Mouse (Mus musculus) forebrain, postnatal 0 days (tissue): ENCODE data around the gene Gm10130. TPM values are rescaled to one million over a fixed set of nuclear protein-coding genes. Genes with fewer than 3 reads are reported as not detected.
"Not testable (repeated sequence)": the region's sequence is repeated elsewhere in the genome, so short reads cannot be mapped to it uniquely, and the experiment has no call there.

Experiments used
- ATAC-seq: fragments of 200-750 bp; cut with Nextera tagmentation; 2 replicates; pipeline ENCODE4 v1.8.0; 2017; ENCODE audit warnings: mild to moderate bottlenecking, moderate library complexity
- DNase-seq: peaks from one replicate; pipeline ENCODE4 v3.0.0-alpha.2; 2015
- H3K27ac ChIP-seq: fragments of 300-500 bp; sonication (generic); 2 replicates; pipeline ENCODE4 v1.5.1; 2014; ENCODE audit warnings: low read depth, mild to moderate bottlenecking, antibody characterized with exemption, low read length, moderate library complexity, mixed read lengths
- H3K27me3 ChIP-seq: fragments of 300-500 bp; sonication (generic); 2 replicates; pipeline ENCODE4 v1.6.1; 2014; ENCODE audit warnings: mild to moderate bottlenecking, low read length, mixed read lengths; ENCODE audit not compliant: insufficient read depth
- H3K36me3 ChIP-seq: fragments of 300-500 bp; sonication (generic); 2 replicates; pipeline ENCODE4 v1.6.1; 2014; ENCODE audit warnings: mild to moderate bottlenecking, moderate library complexity; ENCODE audit not compliant: insufficient read depth
- H3K4me1 ChIP-seq: fragments of 300-500 bp; sonication (generic); 2 replicates; pipeline ENCODE4 v1.6.1; 2014; ENCODE audit warnings: antibody characterized with exemption; ENCODE audit not compliant: insufficient read depth
- H3K4me2 ChIP-seq: fragments of 300-500 bp; sonication (generic); 2 replicates; pipeline ENCODE4 v1.6.1; 2014; ENCODE audit warnings: low read depth, mild to moderate bottlenecking, moderate library complexity
- H3K4me3 ChIP-seq: fragments of 300-500 bp; sonication (generic); 2 replicates; pipeline ENCODE4 v1.5.1; 2014; ENCODE audit warnings: low read depth, low read length, mixed read lengths
- H3K9ac ChIP-seq: fragments of 300-500 bp; sonication (generic); 2 replicates; pipeline ENCODE4 v1.6.1; 2014; ENCODE audit warnings: mild to moderate bottlenecking
- H3K9me3 ChIP-seq: fragments of 300-500 bp; sonication (generic); 2 replicates; pipeline ENCODE4 v1.6.1; 2016; ENCODE audit warnings: low read length
- CTCF ChIP-seq: sonication (generic); IDR thresholded peaks from 2 replicates; pipeline ENCODE4 v1.5.1; 2016; ENCODE audit warnings: antibody characterized with exemption, control low read depth, low read depth
- WGBS: fragments of 180-500 bp; shearing (Covaris S2); extraction: QIAGEN DNeasy Blood & Tissue Kit; methylation state at CpG from one replicate; pipeline ENCODE4 v1.1.7; 2014; 5-methylcytosine and 5-hydroxymethylcytosine counted together
- polyA plus RNA-seq: library from polyadenylated mRNA; unstranded; fragments of >200 nt; fragmentation: Nextera tagmentation; extraction: Ambion mirVana; gene quantifications from 2 replicates; pipeline ENCODE4 v1.2.1, GENCODE M21; 2015
- total RNA-seq: library from RNA; depleted of rRNA; stranded (reverse); fragments of >200 nt; gene quantifications from 2 replicates; pipeline ENCODE4 v1.2.3, GENCODE M21; 2014; rRNA removed

The Gm10130 gene
- total and polyA plus RNA-seq, 2 experiments from 2014 or later: 1.4 to 4.7 TPM

DNA sequence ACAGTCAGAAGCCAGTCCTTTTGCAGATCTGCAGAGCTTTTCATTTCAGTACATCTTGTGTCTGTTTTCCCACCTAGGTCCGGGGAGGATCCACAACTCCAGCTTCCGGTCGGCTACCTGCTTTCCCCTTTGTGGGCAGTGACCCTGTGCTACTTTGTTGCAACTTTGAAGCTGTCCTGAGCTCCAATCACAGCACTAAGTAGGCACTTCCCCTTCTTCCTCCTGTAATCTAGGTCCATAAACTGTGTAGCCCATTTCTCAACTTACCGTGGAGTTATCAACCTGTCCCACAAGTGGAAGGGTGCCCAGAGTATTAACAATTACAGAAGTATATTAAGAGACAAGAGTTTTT is 39.4 kb downstream of the Gm10130 start:
- no peaks in the 10 kb centered on the region for H3K4me1 ChIP-seq
- H3K27ac ChIP-seq: no peak overlapping the region
- TF ChIP-seq CTCF: no peak
- ATAC-seq (peak; percentile 28; the same call in 1 of the 2 replicates), DNase-seq (no peak)
- WGBS: 6% methylated on average over 4 of the region's 4 CpGs
- H3K27me3 ChIP-seq: no peaks in the 10 kb centered on the region
- H3K36me3 ChIP-seq: no peaks in the 10 kb centered on the region
- H3K4me2 ChIP-seq: peak overlapping the region; percentile 38
- H3K9ac ChIP-seq: no peak overlapping the region
- H3K4me3 ChIP-seq: peak overlapping the region; percentile 55
- no peaks in the 10 kb centered on the region for H3K9me3 ChIP-seq

DNA sequence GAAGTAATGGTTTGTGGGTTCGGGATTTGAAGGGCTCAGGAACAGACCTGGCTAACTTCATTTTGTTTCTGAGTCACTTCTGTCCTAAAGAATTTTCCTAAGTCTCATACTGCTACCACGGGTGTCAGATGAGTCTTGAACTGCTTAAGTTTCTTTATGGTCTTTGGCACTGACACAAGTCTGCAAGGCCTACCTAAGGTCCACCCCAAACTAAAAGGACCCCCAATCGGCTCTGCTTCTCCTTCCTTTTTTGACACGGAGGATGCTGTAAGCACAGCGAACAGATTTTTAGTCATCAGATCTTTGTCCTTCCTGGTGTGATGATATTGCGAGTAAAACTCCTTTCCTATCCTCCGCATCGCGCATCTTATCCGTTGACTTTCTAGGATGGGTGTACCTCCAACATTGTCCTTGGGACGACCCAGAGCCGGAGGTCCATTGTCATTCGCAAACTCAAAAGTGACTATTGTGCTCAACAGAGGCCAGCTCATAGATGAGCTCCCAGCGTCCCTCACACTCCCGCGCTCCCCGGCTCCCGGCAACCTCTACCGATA is 62.1 kb downstream of the Gm10130 start:
- not testable (repeated sequence) for ATAC-seq, H3K27me3 ChIP-seq
- 91% methylated on average over 19 of the region's 19 CpGs for WGBS

DNA sequence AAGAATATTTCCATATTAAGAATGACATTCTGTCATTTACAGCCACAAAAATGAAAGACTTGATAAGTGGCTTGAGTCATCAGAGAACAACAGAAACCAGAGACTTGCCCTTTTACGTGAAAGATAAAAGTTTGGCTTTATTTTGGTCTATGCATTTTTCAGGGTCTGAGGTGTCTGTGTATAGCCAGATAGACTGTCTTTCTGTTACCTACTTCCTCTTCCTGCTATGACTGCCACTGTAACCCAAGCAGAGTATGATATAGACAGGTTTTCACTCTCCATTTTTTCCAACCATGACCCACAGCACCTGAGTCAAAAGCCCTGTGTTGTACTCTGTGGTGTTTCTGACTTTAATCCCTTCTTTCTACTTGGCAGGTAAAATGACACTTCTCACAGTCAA is 66.7 kb downstream of the Gm10130 start:
- TF ChIP-seq CTCF: no peak
- Histone ChIP-seq H3K4me3 (no peak overlapping the region), H3K9ac (no peak overlapping the region), H3K4me2 (no peak overlapping the region), H3K36me3 (no peaks in the 10 kb centered on the region), H3K27me3 (no peaks in the 10 kb centered on the region), H3K9me3 (no peaks in the 10 kb centered on the region), H3K4me1 (no peaks in the 10 kb centered on the region), H3K27ac (no peak overlapping the region)
- WGBS: 85% methylated on average over 1 of the region's 1 CpGs
- DNase-seq (no peak), ATAC-seq (no peak)

More for the DNA sequence above, 62.1 kb downstream of the Gm10130 start:
- not testable (repeated sequence) for H3K4me3 ChIP-seq, H3K4me2 ChIP-seq, H3K9ac ChIP-seq, DNase-seq, H3K4me1 ChIP-seq, H3K36me3 ChIP-seq, H3K27ac ChIP-seq, H3K9me3 ChIP-seq

DNA sequence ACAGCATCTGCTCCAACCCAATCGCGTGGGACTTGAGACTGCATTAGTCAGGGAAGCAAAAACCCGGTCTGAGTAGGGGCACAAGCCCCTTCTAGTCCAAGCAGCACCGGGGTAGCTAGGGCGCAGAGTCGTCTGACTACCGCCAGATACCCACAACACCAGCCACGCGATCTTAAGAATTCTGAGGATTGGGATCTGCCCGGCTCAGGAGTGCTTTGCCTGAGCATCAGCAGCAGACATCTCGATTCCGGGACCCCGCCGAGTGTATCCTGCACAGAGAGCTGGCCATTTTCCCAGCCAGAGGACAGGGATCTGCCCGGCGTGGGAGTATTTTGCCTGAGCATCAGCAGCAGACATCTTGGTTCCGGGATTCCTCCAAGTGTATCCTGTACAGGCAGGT is 88.6 kb downstream of the Gm10130 start:
- not testable (repeated sequence) for H3K4me1 ChIP-seq, DNase-seq, H3K36me3 ChIP-seq, ATAC-seq, H3K9ac ChIP-seq, H3K4me3 ChIP-seq, H3K27ac ChIP-seq, H3K27me3 ChIP-seq, H3K4me2 ChIP-seq
- WGBS: 89% methylated on average over 17 of the region's 17 CpGs
- peaks cover 14% of the 10 kb centered on the region for H3K9me3 ChIP-seq

Other genes with a start within 250 kb of the Gm10130 start
- gene Zfp120, start 187.0 kb upstream of the Gm10130 start, total RNA-seq: 10.2 and 15.6 TPM in 2 replicates
- 6.3 and 9.0 TPM in 2 replicates for gene Zfp120, start 187.0 kb upstream of the Gm10130 start, polyA plus RNA-seq
- gene Gm10770, start 144.0 kb upstream of the Gm10130 start, total RNA-seq: not detected in 2 replicates
- not detected in 2 replicates for gene Gm10770, start 144.0 kb upstream of the Gm10130 start, polyA plus RNA-seq
- gene Gm14139, start 141.9 kb upstream of the Gm10130 start, total RNA-seq: 0.33 TPM in 1 of 2 replicates, not detected in the other
- 0.11 TPM in 1 of 2 replicates, not detected in the other for gene Gm14139, start 141.9 kb upstream of the Gm10130 start, polyA plus RNA-seq
- gene Zfp937, start 105.6 kb upstream of the Gm10130 start, total RNA-seq: 5.8 and 7.4 TPM in 2 replicates
- 4.1 and 6.3 TPM in 2 replicates for gene Zfp937, start 105.6 kb upstream of the Gm10130 start, polyA plus RNA-seq
- 0.90 and 4.5 TPM in 2 replicates for gene Gm21994, start 68.1 kb upstream of the Gm10130 start, total RNA-seq
- gene Gm21994, start 68.1 kb upstream of the Gm10130 start, polyA plus RNA-seq: 2.0 and 2.1 TPM in 2 replicates
- 0.08 and 0.62 TPM in 2 replicates for gene Gm14124, start 66.2 kb upstream of the Gm10130 start, total RNA-seq
- not detected in 2 replicates for gene Gm14124, start 66.2 kb upstream of the Gm10130 start, polyA plus RNA-seq
- gene 3300002I08Rik, start 39.1 kb downstream of the Gm10130 start, total RNA-seq: 18.3 and 21.6 TPM in 2 replicates
- 10.4 and 11.0 TPM in 2 replicates for gene 3300002I08Rik, start 39.1 kb downstream of the Gm10130 start, polyA plus RNA-seq
- 6.6 and 7.4 TPM in 2 replicates for gene Zfp442, start 127.8 kb downstream of the Gm10130 start, total RNA-seq
- gene Zfp442, start 127.8 kb downstream of the Gm10130 start, polyA plus RNA-seq: 3.2 and 4.5 TPM in 2 replicates
- gene Zfp345, start 161.4 kb downstream of the Gm10130 start, total RNA-seq: not detected in 2 replicates
- gene Zfp345, start 161.4 kb downstream of the Gm10130 start, polyA plus RNA-seq: 0.05 TPM in 1 of 2 replicates, not detected in the other
- not detected in 2 replicates for gene Cst7, start 246.7 kb downstream of the Gm10130 start, total RNA-seq
- 0.29 and 0.31 TPM in 2 replicates for gene Cst7, start 246.7 kb downstream of the Gm10130 start, polyA plus RNA-seq